Mouse (Mus musculus): ENCODE measurements around the gene Usp38.

The Usp38 gene

GRCm38 (mm10) chr8:80961070-80961609 lies 53.6 kb downstream of the Usp38 start:
- DNase-seq: no peak

GRCm38 (mm10) chr8:80959588-80960268 lies 55.0 kb downstream of the Usp38 start:
- DNase-seq: no peak

GRCm38 (mm10) chr8:80957776-80958175 lies 57.0 kb downstream of the Usp38 start:
- DNase-seq: no peak

GRCm38 (mm10) chr8:80952973-80953372 lies 61.8 kb downstream of the Usp38 start:
- no peak for DNase-seq

- no peak for DNase-seq
These were observed 62.4 kb downstream of the Usp38 start for GRCm38 (mm10) chr8:80952235-80952915.

- DNase-seq: peak; percentile 8
These were observed 66.1 kb downstream of the Usp38 start for GRCm38 (mm10) chr8:80948405-80949183.

- no peak for DNase-seq
These were observed 71.0 kb downstream of the Usp38 start for GRCm38 (mm10) chr8:80943742-80944141.

GRCm38 (mm10) chr8:80941621-80942020 lies 73.1 kb downstream of the Usp38 start:
- no peak for DNase-seq

GRCm38 (mm10) chr8:80937814-80938650 lies 76.7 kb downstream of the Usp38 start:
- peak; percentile 24 for DNase-seq
